Mouse (Mus musculus): ENCODE results near the gene Rasip1. TPM values are rescaled to one million over a fixed set of nuclear protein-coding genes. Genes with fewer than 3 reads are reported as not detected.
A peak's percentile ranks its signal among the peaks of the same experiment; 100 is the strongest.

Rasip1 gene
- polyA plus RNA-seq, 1 experiment from 2014 or later: 10.5 TPM

- H3K27me3 ChIP-seq (replicated peaks): no peaks in the 10 kb centered on the region; the same call in 1 of the 2 replicates
- H3K4me2 ChIP-seq: no peak overlapping the region
- H3K9me3 ChIP-seq (replicated peaks): no peaks in the 10 kb centered on the region
- H3K4me1 ChIP-seq: peaks cover 9% of the 10 kb centered on the region; the same call in 1 of the 2 replicates
- no peaks in the 10 kb centered on the region for H3K36me3 ChIP-seq
- no peak overlapping the region for H3K9ac ChIP-seq
- H3K27ac ChIP-seq: no peak overlapping the region
- H3K4me3 ChIP-seq: no peak overlapping the region
- 46% methylated on average over 18 of the region's 18 CpGs for WGBS (ENCODE audit: insufficient replicate concordance)
- ATAC-seq: no peak
These were observed 28.1 kb upstream of the Rasip1 start for GRCm38 (mm10) chr7:45598960-45599879.

- H3K9ac ChIP-seq: no peak overlapping the region
- no peaks in the 10 kb centered on the region for H3K9me3 ChIP-seq (replicated peaks)
- no peak for ATAC-seq
- WGBS (ENCODE audit: insufficient replicate concordance): 68% methylated on average over 9 of the region's 9 CpGs
- no peak overlapping the region for H3K4me2 ChIP-seq
- no peaks in the 10 kb centered on the region for H3K4me1 ChIP-seq
- H3K27ac ChIP-seq: no peak overlapping the region
- no peaks in the 10 kb centered on the region for H3K36me3 ChIP-seq
- H3K4me3 ChIP-seq: no peak overlapping the region
- H3K27me3 ChIP-seq (replicated peaks): no peaks in the 10 kb centered on the region; the same call in 1 of the 2 replicates
These were observed 21.5 kb upstream of the Rasip1 start for GRCm38 (mm10) chr7:45605704-45606289.

- Histone ChIP-seq H3K4me2 (no peak overlapping the region), H3K4me1 (no peaks in the 10 kb centered on the region), H3K36me3 (no peaks in the 10 kb centered on the region), H3K4me3 (no peak overlapping the region), H3K9me3 (replicated peaks) (no peaks in the 10 kb centered on the region), H3K9ac (no peak overlapping the region), H3K27me3 (replicated peaks) (peaks cover 2% of the 10 kb centered on the region; the same call in 1 of the 2 replicates), H3K27ac (no peak overlapping the region)
- no peak for ATAC-seq
- WGBS (ENCODE audit: insufficient replicate concordance): 46% methylated on average over 1 of the region's 1 CpGs
These were observed 17.8 kb upstream of the Rasip1 start for GRCm38 (mm10) chr7:45609511-45609910.

- Histone ChIP-seq H3K36me3 (no peaks in the 10 kb centered on the region), H3K9me3 (replicated peaks) (no peaks in the 10 kb centered on the region), H3K27ac (no peak overlapping the region), H3K4me2 (no peak overlapping the region), H3K4me3 (no peak overlapping the region), H3K4me1 (no peaks in the 10 kb centered on the region), H3K27me3 (replicated peaks) (peaks cover 53% of the 10 kb centered on the region), H3K9ac (no peak overlapping the region)
- 24% methylated on average over 6 of the region's 6 CpGs for WGBS (ENCODE audit: insufficient replicate concordance)
- ATAC-seq: no peak
These were observed 11.0 kb upstream of the Rasip1 start for GRCm38 (mm10) chr7:45616277-45616676.

- Histone ChIP-seq H3K27me3 (replicated peaks) (peaks cover 53% of the 10 kb centered on the region), H3K4me1 (no peaks in the 10 kb centered on the region), H3K4me3 (no peak within 1 kb of the TSS), H3K9me3 (replicated peaks) (no peaks in the 10 kb centered on the region), H3K4me2 (no peak within 1 kb of the TSS), H3K27ac (no peak within 1 kb of the TSS), H3K36me3 (no peaks in the 10 kb centered on the region), H3K9ac (no peak within 1 kb of the TSS)
- 10% methylated on average over 31 of the region's 31 CpGs for WGBS (ENCODE audit: insufficient replicate concordance)
- no peak for ATAC-seq
These were observed 10.1 kb upstream of the Rasip1 start, which contains the start of gene Fut1 for GRCm38 (mm10) chr7:45617042-45617695. Gene Fut1, plus strand, starts transcription at chr7:45617289.

- Histone ChIP-seq H3K4me2 (no peak overlapping the region), H3K27ac (no peak overlapping the region), H3K4me1 (no peaks in the 10 kb centered on the region), H3K9me3 (replicated peaks) (no peaks in the 10 kb centered on the region), H3K9ac (no peak overlapping the region), H3K4me3 (no peak overlapping the region), H3K36me3 (no peaks in the 10 kb centered on the region), H3K27me3 (replicated peaks) (peaks cover 53% of the 10 kb centered on the region)
- no peak for ATAC-seq
- 60% methylated on average over 5 of the region's 5 CpGs for WGBS (ENCODE audit: insufficient replicate concordance)
These were observed 9.0 kb upstream of the Rasip1 start for GRCm38 (mm10) chr7:45618316-45618715.

GRCm38 (mm10) chr7:45619592-45619991 is 7.7 kb upstream of the Rasip1 start:
- no peak for ATAC-seq
- no peak overlapping the region for H3K4me3 ChIP-seq
- no peak overlapping the region for H3K27ac ChIP-seq
- H3K4me2 ChIP-seq: no peak overlapping the region
- H3K4me1 ChIP-seq: no peaks in the 10 kb centered on the region
- no peaks in the 10 kb centered on the region for H3K9me3 ChIP-seq (replicated peaks)
- H3K36me3 ChIP-seq: no peaks in the 10 kb centered on the region
- peaks cover 61% of the 10 kb centered on the region for H3K27me3 ChIP-seq (replicated peaks)
- WGBS (ENCODE audit: insufficient replicate concordance): 61% methylated on average over 5 of the region's 5 CpGs
- no peak overlapping the region for H3K9ac ChIP-seq

GRCm38 (mm10) chr7:45621443-45621842 is 5.8 kb upstream of the Rasip1 start, which contains the start of gene Izumo1:
Gene Izumo1, plus strand, starts transcription at chr7:45621811.
- ATAC-seq: no peak
- no peaks in the 10 kb centered on the region for H3K9me3 ChIP-seq (replicated peaks)
- H3K9ac ChIP-seq: no peak within 1 kb of the TSS
- peaks cover 60% of the 10 kb centered on the region for H3K27me3 ChIP-seq (replicated peaks)
- H3K4me2 ChIP-seq: peak within 1 kb of the TSS; percentile 31
- no peaks in the 10 kb centered on the region for H3K36me3 ChIP-seq
- WGBS (ENCODE audit: insufficient replicate concordance): 19% methylated on average over 9 of the region's 9 CpGs
- H3K4me3 ChIP-seq: no peak within 1 kb of the TSS
- H3K27ac ChIP-seq: no peak within 1 kb of the TSS
- H3K4me1 ChIP-seq: no peaks in the 10 kb centered on the region

- no peak overlapping the region for H3K9ac ChIP-seq
- no peak for ATAC-seq
- H3K4me3 ChIP-seq: no peak overlapping the region
- H3K27me3 ChIP-seq (replicated peaks): peaks cover 61% of the 10 kb centered on the region
- H3K4me1 ChIP-seq: peaks cover 8% of the 10 kb centered on the region
- WGBS (ENCODE audit: insufficient replicate concordance): 78% methylated on average over 11 of the region's 11 CpGs
- H3K27ac ChIP-seq: no peak overlapping the region
- H3K36me3 ChIP-seq: no peaks in the 10 kb centered on the region
- no peak overlapping the region for H3K4me2 ChIP-seq
- H3K9me3 ChIP-seq (replicated peaks): no peaks in the 10 kb centered on the region
These were observed 3.8 kb upstream of the Rasip1 start for GRCm38 (mm10) chr7:45623507-45623906.

- Histone ChIP-seq H3K27ac (no peak overlapping the region), H3K9ac (no peak overlapping the region), H3K27me3 (replicated peaks) (peaks cover 61% of the 10 kb centered on the region), H3K36me3 (no peaks in the 10 kb centered on the region), H3K9me3 (replicated peaks) (no peaks in the 10 kb centered on the region), H3K4me1 (peaks cover 15% of the 10 kb centered on the region), H3K4me2 (no peak overlapping the region), H3K4me3 (no peak overlapping the region)
- 65% methylated on average over 3 of the region's 3 CpGs for WGBS (ENCODE audit: insufficient replicate concordance)
- ATAC-seq: no peak
These were observed 2.6 kb upstream of the Rasip1 start for GRCm38 (mm10) chr7:45624718-45625117.

- Histone ChIP-seq H3K9me3 (replicated peaks) (no peaks in the 10 kb centered on the region), H3K4me1 (peaks cover 15% of the 10 kb centered on the region), H3K4me3 (no peak overlapping the region), H3K4me2 (no peak overlapping the region), H3K36me3 (no peaks in the 10 kb centered on the region), H3K9ac (no peak overlapping the region), H3K27me3 (replicated peaks) (peaks cover 68% of the 10 kb centered on the region), H3K27ac (no peak overlapping the region)
- no peak for ATAC-seq
- 68% methylated on average over 8 of the region's 8 CpGs for WGBS (ENCODE audit: insufficient replicate concordance)
These were observed 1.8 kb upstream of the Rasip1 start for GRCm38 (mm10) chr7:45625481-45625880.
